Mouse (Mus musculus) lung, postnatal 0 days (tissue): ENCODE measurements around the gene Gnai3.

Experiments used
- CTCF ChIP-seq: IDR thresholded peaks from 2 replicates; pipeline ENCODE4 v1.5.1; 2016; ENCODE audit warnings: antibody characterized with exemption, mild to moderate bottlenecking
- EP300 ChIP-seq: IDR thresholded peaks from 2 replicates; pipeline ENCODE4 v1.6.1; 2016; ENCODE audit warnings: antibody characterized with exemption, mild to moderate bottlenecking, control low read depth

DNA sequence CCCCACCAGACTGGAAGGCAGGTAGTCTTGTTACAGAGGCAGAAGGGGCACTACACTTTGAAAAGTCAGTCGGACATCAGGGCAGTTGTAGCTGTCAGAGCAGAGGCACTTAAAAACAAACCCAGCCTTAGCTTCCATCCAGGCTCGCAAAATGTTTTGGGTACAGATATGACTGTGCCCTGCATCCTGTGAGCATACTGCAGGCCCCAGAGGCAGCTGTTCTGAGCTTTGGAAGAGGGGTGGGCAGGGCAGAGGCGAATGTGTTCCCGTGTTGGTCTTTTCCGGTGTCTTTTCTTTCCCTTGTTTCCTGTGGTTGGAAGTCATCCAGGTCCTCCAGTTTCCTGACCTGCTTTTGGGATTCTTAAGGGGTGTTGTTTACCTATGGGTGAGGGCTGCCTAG, 44.0 kb upstream of the Gnai3 start:
- no peak for TF ChIP-seq CTCF
- no peak for TF ChIP-seq EP300
